Mouse (Mus musculus): ENCODE measurements around the gene Pnrc2.
A peak's percentile ranks its signal among the peaks of the same experiment; 100 is the strongest.

Gene Pnrc2

GRCm38 (mm10) chr4:135870227-135871023, 3.2 kb downstream of the Pnrc2 start:
- no peak for DNase-seq

DNA sequence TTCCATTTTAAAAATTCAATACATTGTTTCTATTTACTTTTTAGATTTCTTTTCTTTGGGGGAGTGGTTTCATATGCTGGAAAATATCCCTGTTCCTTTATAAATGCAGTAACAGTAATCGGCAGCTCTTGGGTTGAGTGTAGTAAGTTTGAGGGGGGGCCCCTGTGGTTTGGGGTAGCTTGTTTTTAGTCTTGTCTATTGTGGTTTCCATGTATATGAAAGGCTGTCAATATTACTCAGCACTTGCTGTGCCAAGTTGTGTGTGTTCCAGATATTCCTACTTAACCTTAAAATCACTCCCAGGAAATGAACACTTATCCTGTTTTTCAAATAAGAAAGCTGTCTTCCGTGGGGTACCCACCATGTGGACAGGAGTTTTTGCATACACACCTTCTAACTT, 4.7 kb downstream of the Pnrc2 start:
- no peak for DNase-seq

- no peak for DNase-seq
Measured at GRCm38 (mm10) chr4:135857597-135858186, 16.0 kb downstream of the Pnrc2 start.

DNA sequence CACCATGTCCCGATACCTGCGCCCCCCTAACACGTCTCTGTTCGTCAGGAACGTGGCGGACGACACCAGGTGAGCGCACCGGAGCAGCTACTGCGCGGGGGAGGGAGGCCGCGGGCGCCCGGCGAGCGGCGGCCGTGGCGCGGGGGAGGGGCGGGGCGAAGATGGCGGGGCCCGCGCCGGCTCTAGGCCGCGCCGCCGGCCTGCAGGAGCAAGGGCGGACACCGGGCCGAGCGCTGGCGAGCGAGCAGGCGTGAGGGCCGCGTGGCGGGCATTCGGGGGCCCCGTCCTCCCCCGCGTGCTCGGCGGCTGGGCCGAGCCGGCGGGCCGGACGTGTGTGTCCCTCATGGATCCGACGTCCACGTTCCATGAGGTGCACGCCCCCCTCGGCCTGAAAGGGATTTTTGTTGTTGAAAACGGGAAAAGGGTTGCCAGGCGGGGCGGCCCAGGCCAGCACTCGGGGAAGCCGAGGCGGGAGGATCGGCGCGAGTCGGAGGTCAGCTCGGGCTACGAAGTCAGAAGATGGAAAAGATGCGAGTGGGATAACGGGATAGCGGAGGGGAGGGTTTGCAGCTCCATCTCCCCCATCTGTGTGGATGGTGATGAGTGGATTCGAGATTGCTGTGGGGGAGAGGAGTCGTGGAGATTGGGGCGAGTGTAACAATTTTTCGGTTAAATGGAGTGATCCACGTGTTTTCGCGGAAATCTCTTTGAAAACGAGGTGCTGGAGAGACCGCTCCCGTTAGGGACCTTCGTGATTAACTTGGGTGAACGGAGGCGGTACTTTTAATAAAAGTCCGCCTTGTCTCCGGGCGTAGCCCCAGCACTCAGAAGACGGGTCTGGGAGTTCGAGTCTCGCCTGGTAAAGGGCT, 17.2 kb downstream of the Pnrc2 start:
- DNase-seq = peak; percentile 68 to 86

GRCm38 (mm10) chr4:135855536-135856222, 18.0 kb downstream of the Pnrc2 start, which contains the start of gene Srsf10:
TSS of gene Srsf10 (plus strand) at chr4:135855747.
- DNase-seq = peak; percentile 97 to 98

DNA sequence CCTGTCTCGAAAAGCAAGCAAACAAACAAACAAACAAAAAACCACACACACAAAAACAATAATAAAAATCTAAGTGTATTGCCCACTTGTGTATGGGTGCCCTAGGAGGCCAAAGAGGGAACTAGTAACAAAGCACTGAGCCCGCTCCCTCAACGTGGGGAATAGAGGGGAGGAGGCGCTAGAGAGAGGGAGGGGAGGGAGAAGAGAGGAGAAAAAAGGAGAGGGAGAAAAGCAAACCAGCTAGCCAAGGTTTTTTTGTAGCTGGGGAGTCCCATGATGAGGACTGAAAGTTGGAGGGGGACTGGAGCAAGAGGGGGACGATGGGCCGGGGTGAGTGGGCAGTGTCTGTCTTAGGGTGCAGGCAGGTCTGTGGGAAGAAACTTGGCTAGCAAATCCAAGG, 18.6 kb downstream of the Pnrc2 start:
- peak; percentile 10 to 32 for DNase-seq

GRCm38 (mm10) chr4:135854630-135855029, 19.0 kb downstream of the Pnrc2 start:
- no peak for DNase-seq

- no peak for DNase-seq
Measured at GRCm38 (mm10) chr4:135853987-135854546, 19.6 kb downstream of the Pnrc2 start.

DNA sequence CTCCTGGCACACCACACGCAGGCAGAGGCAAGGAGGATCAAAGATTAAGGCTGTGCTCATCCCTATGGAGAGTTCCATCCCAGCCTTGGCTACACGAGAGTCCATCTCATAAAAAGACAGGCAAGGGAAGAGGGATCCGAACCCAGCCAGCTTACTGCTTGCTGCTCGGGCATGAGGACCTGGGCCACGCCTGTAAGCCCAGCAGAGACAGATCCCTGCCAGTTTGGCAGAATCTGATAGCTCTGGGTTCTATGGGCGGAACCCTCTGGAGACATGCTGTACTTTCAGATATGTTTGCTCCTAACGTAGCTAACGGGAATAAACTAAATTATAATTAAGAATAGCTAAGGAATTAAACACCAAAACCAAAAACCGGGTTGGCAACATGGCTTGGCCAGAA, 21.7 kb downstream of the Pnrc2 start:
- DNase-seq = no peak

DNA sequence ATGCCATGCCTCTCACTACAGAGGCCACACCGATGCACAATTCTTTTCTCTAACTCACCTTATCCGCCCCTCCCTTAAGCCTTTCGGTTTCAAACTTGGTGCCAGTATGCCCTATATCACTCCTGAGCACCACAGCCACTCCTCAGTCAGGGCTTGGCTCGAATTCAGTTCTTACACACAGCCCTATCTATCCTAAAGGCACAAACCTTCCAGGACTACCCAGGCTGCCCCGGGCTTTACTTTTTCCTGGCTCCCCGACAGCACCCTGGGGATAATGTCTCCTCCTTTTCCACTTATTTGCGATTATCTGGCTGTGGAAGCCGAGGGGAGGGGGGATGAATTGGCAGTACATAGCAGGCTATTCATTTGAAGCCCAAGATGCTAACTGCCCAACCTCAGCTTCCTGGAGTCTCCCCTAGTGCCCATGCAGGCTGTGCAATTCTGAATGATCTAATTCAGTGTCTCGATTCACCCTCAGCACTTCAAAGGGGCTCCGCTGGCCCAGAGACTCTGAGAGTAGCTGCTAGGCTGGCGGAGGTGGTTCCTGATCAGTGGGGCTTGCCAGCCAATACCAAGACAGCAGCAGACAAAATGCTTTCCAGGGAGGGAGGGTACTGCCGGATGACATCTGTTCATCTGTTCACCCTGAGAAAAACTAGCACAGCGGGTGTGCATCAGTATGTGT, 23.1 kb downstream of the Pnrc2 start:
- DNase-seq = no peak

GRCm38 (mm10) chr4:135847581-135847980, 26.1 kb downstream of the Pnrc2 start:
- peak in 1 of 2 experiments; percentile 31 for DNase-seq

- no peak for DNase-seq
Measured at GRCm38 (mm10) chr4:135844400-135844799, 29.2 kb downstream of the Pnrc2 start.

GRCm38 (mm10) chr4:135839293-135840011, 34.2 kb downstream of the Pnrc2 start:
- no peak for DNase-seq

DNA sequence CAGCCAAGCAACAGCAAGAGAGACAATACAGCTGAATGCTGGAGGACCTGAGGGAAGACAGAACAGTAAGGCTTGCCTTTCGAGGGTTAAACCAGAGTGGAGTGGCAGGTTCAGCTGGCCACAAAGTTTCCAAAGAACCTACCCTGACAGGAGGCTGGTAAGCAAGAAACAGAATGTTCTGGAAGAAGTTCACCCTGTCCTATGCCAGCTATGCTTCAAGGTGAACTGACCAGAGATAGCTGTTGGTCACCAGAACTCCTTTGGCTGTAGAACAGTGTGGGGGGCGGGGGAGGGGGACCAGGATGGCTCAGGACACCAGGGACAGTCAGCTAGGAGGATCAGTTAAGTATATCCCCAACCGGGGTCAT, 34.7 kb downstream of the Pnrc2 start:
- no peak for DNase-seq

DNA sequence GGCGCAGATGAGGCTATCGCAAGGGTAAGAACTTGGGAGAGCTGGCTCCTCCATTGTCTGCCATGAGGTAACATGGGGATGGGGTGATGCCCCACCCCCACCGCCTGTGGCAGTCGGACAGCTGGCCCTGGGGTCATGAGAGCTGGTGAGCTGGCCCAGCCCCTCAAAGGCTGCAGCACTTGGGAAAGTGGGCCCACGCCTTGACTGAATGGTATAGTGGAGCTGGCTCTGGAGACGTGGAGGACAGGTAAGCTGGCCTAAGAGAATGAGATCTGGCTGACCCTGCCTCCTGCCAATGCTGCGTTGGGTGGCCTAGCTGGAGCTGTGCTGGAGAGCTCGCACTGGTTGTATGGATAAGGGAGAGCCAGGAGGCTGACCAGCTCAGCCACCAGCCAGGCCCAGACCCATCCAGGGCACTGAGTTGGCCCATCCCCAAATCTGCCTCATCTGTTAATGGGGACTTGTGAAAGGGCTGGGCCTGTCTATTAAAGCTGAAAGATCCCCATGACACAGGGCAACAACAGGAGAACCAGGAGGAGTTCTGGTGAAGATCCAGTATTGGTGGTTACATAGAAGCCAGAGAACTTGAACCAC, 39.4 kb downstream of the Pnrc2 start:
- no peak for DNase-seq

DNA sequence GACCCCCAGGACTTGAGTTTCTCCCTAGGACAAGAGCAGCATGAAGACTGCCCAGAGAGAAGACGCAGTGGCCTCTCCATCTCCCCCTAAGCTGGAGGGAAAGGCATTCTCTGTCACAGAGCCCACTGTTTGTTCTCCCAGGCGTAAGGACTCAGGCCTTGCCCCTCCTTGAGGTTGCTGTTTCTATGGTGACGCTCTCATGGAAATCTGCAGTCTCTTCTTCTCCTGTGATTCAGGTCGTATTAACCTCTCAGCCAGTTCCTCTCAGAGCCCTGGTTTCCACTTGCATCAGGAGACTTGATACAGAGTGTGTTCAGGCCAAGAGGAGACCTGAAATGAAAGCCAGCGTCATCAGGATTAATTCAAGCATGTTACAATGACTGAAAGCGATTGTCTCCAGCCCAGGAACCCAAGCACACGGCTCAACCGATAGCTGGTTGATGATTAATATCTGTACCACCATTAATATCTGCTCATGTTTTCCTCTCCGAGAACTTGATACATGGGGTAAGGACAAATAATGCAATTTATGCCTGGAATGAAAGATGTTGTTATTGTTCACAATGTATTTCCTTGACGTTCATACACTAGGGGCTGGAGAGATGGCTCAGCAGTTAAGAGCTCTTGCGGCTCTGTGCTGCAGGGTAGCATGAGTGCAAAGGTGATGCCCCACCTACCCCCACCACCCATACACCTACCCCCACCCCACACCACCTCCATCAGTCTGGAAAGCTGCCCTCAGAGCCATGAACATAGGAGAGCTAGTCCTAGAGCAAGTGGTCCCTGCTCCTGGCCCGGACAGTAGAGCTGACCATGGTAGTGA, 40.1 kb downstream of the Pnrc2 start:
- no peak for DNase-seq

GRCm38 (mm10) chr4:135832070-135832469, 41.6 kb downstream of the Pnrc2 start:
- DNase-seq = peak; percentile 37 to 84

DNA sequence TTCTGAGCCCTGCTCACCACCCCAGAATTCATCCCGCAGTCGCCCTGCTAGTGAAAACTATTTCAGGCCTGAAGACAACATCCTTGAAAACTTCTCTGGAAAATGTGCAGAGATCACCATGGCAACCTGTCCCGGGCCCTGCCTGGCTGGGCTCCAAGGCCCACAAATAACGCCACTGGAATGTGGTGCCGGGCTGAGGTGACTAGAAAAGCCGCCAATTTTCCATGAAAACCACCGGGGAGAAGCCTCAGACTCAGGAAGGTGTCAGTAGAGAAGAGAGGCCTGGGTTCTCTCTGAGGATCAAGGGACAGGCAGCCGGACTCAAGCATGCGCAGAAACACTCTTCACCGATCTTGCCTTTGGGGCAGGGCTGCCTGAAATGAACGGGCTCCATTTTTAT, 45.2 kb downstream of the Pnrc2 start:
- peak; percentile 87 to 93 for DNase-seq

- no peak for DNase-seq
Measured at GRCm38 (mm10) chr4:135824254-135824653, 49.4 kb downstream of the Pnrc2 start.

GRCm38 (mm10) chr4:135823298-135823697, 50.4 kb downstream of the Pnrc2 start:
- DNase-seq = peak; percentile 60 to 61
